Mouse (Mus musculus) subcutaneous adipose tissue, adult 2 months (tissue): ENCODE data around the gene Tmem268. TPM values are rescaled to one million over a fixed set of nuclear protein-coding genes. Genes with fewer than 3 reads are reported as not detected.

Source experiments
- polyA plus RNA-seq: library from polyadenylated mRNA; depleted of rRNA; stranded (reverse); fragments of >200 nt; gene quantifications from 2 replicates; pipeline ENCODE4 v1.2.3, GENCODE M21; 2012; ENCODE audit warnings: low replicate concordance; rRNA removed

The Tmem268 gene
- polyA plus RNA-seq: 15.7 and 20.1 TPM in 2 replicates

GRCm38 (mm10) chr4:63558407-63559081 is at the start of gene Tmem268:
TSS of gene Tmem268 (plus strand) at chr4:63558781.

GRCm38 (mm10) chr4:63544494-63545230 is 13.9 kb upstream of the Tmem268 start, which contains the start of gene Atp6v1g1:
TSS of gene Atp6v1g1 (plus strand) at chr4:63544772.

GRCm38 (mm10) chr4:63604945-63605344 is 46.4 kb downstream of the Tmem268 start, which contains the start of gene Gm11213:
TSS of gene Gm11213 (minus strand) at chr4:63605261.

GRCm38 (mm10) chr4:63622378-63622835 is 63.8 kb downstream of the Tmem268 start, which contains the start of gene Tex48:
TSS of gene Tex48 (minus strand) at chr4:63622428.

Other genes starting within 250 kb of the Tmem268 start
- 116 and 597 TPM in 2 replicates for gene Orm1, start 214.2 kb upstream of the Tmem268 start, polyA plus RNA-seq
- 1.2 and 3.1 TPM in 2 replicates for gene Orm3, start 202.6 kb upstream of the Tmem268 start, polyA plus RNA-seq
- gene Orm2, start 196.3 kb upstream of the Tmem268 start, polyA plus RNA-seq: 2.5 and 13.6 TPM in 2 replicates
- 6.6 and 10.3 TPM in 2 replicates for gene Akna, start 155.4 kb upstream of the Tmem268 start, polyA plus RNA-seq
- gene Whrn, start 62.8 kb upstream of the Tmem268 start, polyA plus RNA-seq: 2.8 and 18.6 TPM in 2 replicates
- 40.7 and 41.4 TPM in 2 replicates for gene Atp6v1g1, start 14.0 kb upstream of the Tmem268 start, polyA plus RNA-seq
- not detected in 2 replicates for gene Gm11213, start 46.5 kb downstream of the Tmem268 start, polyA plus RNA-seq
- not detected in 2 replicates for gene Tex48, start 63.6 kb downstream of the Tmem268 start, polyA plus RNA-seq
- not detected in 2 replicates for gene Gm11214, start 104.6 kb downstream of the Tmem268 start, polyA plus RNA-seq
- 0.08 TPM in 1 of 2 replicates, not detected in the other for gene Tnfsf15, start 186.3 kb downstream of the Tmem268 start, polyA plus RNA-seq